Mouse (Mus musculus): Measurements from ENCODE around the gene Cd6. TPM values are rescaled to one million over a fixed set of nuclear protein-coding genes. Genes with fewer than 3 reads are reported as not detected.

The Cd6 gene
- total and polyA plus RNA-seq, 2 experiments from 2014 or later = not detected

GRCm38 (mm10) chr19:10821319-10821718 is 8.5 kb downstream of the Cd6 start:
- no peak overlapping the region for H3K27ac ChIP-seq (ENCODE audit: low read depth)
- H3K4me2 ChIP-seq (ENCODE audit: low read depth, low read length) = no peak overlapping the region
- H3K4me3 ChIP-seq (ENCODE audit: low read depth, low read length) = no peak overlapping the region
- no peak for ATAC-seq (ENCODE audit: insufficient read depth, low read depth)
- H3K27me3 ChIP-seq (ENCODE audit: control insufficient read depth, insufficient read depth, low read length) = no peaks in the 10 kb centered on the region
- no peak overlapping the region for H3K9ac ChIP-seq (replicated peaks; ENCODE audit: low read depth, low read length)
- no peaks in the 10 kb centered on the region; the same call in 1 of the 2 replicates for H3K4me1 ChIP-seq (ENCODE audit: control insufficient read depth, insufficient read depth)
- WGBS = 66% methylated on average over 7 of the region's 7 CpGs
- no peaks in the 10 kb centered on the region for H3K36me3 ChIP-seq (replicated peaks; ENCODE audit: control insufficient read depth, insufficient read depth, low read length)
- TF ChIP-seq CTCF (IDR thresholded peaks at IDR 0.05; ENCODE audit: low read depth) (no peak), EP300 (IDR thresholded peaks at IDR 0.05; ENCODE audit: low read depth) (no peak)
- no peaks in the 10 kb centered on the region for H3K9me3 ChIP-seq (replicated peaks; ENCODE audit: control insufficient read depth, low read length)
- DNase-seq (ENCODE audit: low spot score) = no peak

DNA sequence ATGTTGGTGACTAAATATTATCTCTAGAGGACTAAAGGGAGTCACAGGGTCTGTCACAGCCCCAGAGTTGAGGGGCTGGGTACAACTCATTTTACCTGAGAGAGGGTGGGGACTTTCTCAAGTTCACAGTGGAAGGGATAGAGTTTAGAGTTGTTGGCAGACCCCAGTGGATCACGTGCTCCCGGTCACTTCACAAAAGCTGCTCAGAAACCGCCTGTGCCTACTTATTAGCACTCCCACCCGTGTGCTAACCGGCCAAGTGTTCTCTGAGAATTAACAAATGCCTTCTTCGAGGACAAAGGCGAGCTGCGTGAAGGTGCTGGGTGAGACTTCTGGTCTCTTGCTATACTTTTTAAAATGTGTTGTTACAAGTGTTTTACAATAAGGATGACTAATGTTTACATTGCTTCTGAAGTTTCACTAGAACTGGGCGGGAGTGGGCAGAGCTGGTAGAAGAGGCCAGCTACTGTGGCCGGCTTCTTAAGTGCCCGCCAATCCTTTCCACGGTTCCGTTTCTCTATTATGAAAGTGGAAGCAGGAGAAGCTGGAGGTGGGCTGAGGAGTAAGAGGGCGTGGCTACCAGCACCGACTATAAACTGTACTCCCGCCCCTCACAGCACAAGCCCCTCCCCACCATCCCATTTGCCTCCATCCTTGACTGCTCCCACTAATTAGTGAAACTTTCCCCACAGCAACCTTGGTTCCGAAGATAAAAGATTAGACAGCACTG is 11.5 kb downstream of the Cd6 start:
- DNase-seq (ENCODE audit: low spot score) (peak; percentile 6), ATAC-seq (ENCODE audit: insufficient read depth, low read depth) (peak; percentile 33; the same call in 1 of the 2 replicates)
- Histone ChIP-seq H3K27ac (ENCODE audit: low read depth) (no peak overlapping the region), H3K36me3 (replicated peaks; ENCODE audit: control insufficient read depth, insufficient read depth, low read length) (no peaks in the 10 kb centered on the region), H3K4me1 (ENCODE audit: control insufficient read depth, insufficient read depth) (no peaks in the 10 kb centered on the region; the same call in 1 of the 2 replicates), H3K9me3 (replicated peaks; ENCODE audit: control insufficient read depth, low read length) (no peaks in the 10 kb centered on the region), H3K27me3 (ENCODE audit: control insufficient read depth, insufficient read depth, low read length) (no peaks in the 10 kb centered on the region), H3K4me3 (ENCODE audit: low read depth, low read length) (peak overlapping the region; percentile 28), H3K9ac (replicated peaks; ENCODE audit: low read depth, low read length) (no peak overlapping the region), H3K4me2 (ENCODE audit: low read depth, low read length) (peak overlapping the region; percentile 43; the same call in 1 of the 2 replicates)
- TF ChIP-seq EP300 (IDR thresholded peaks at IDR 0.05; ENCODE audit: low read depth) (no peak), CTCF (IDR thresholded peaks at IDR 0.05; ENCODE audit: low read depth) (no peak)
- WGBS = 36% methylated on average over 17 of the region's 17 CpGs

DNA sequence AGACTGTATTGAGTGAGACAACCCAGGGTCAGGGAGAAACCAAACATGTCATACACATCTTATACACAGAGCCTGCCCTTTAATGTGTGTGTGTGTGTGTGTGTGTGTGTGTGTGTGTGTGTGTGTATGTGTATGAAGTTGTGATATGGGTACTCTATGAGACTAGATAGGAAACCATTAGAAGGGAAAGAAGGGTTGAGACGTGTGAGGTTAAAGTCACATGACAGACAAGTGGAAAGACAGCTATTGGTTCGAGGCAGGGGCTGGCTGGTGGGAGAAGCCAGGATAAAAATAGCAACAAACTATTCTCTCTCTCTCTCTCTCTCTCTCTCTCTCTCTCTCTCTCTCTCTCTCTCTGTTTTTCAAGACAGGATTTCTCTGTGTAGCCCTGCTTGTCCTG is 13.4 kb downstream of the Cd6 start:
- 24% methylated on average over 2 of the region's 2 CpGs for WGBS
- no peaks in the 10 kb centered on the region; the same call in 1 of the 2 replicates for H3K4me1 ChIP-seq (ENCODE audit: control insufficient read depth, insufficient read depth)
- no peak for ATAC-seq (ENCODE audit: insufficient read depth, low read depth)

DNA sequence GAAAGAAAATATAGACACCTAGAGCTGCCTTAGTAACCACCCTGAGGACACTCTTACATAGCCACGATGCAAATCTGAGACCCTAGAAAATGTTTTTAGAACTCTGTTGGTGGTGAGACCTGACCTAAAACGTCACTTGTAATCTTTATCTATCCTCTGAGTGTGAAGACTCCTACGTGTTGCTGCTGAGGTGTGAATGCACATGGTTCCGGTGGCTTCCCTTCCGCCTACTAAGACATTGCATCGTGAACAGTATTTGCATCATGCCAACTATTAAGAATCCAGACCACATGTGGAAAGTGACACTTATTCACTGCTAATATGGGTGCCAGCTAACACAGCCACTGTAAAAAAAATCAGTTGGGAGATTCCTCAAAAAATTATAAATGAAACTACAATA is 14.0 kb downstream of the Cd6 start:
- H3K4me3 ChIP-seq (ENCODE audit: low read depth, low read length) = no peak overlapping the region
- H3K27me3 ChIP-seq (ENCODE audit: control insufficient read depth, insufficient read depth, low read length) = no peaks in the 10 kb centered on the region
- H3K36me3 ChIP-seq (replicated peaks; ENCODE audit: control insufficient read depth, insufficient read depth, low read length) = no peaks in the 10 kb centered on the region
- no peak overlapping the region for H3K27ac ChIP-seq (ENCODE audit: low read depth)
- DNase-seq (ENCODE audit: low spot score) (no peak), ATAC-seq (ENCODE audit: insufficient read depth, low read depth) (no peak)
- WGBS = 65% methylated on average over 6 of the region's 6 CpGs
- TF ChIP-seq EP300 (IDR thresholded peaks at IDR 0.05; ENCODE audit: low read depth) (no peak), CTCF (IDR thresholded peaks at IDR 0.05; ENCODE audit: low read depth) (no peak)
- no peaks in the 10 kb centered on the region for H3K9me3 ChIP-seq (replicated peaks; ENCODE audit: control insufficient read depth, low read length)
- H3K9ac ChIP-seq (replicated peaks; ENCODE audit: low read depth, low read length) = no peak overlapping the region
- H3K4me2 ChIP-seq (ENCODE audit: low read depth, low read length) = no peak overlapping the region
- H3K4me1 ChIP-seq (ENCODE audit: control insufficient read depth, insufficient read depth) = no peaks in the 10 kb centered on the region; the same call in 1 of the 2 replicates

More for the DNA sequence above, 13.4 kb downstream of the Cd6 start:
- Histone ChIP-seq H3K27ac (ENCODE audit: low read depth) (no peak overlapping the region), H3K27me3 (ENCODE audit: control insufficient read depth, insufficient read depth, low read length) (no peaks in the 10 kb centered on the region), H3K4me2 (ENCODE audit: low read depth, low read length) (no peak overlapping the region), H3K36me3 (replicated peaks; ENCODE audit: control insufficient read depth, insufficient read depth, low read length) (no peaks in the 10 kb centered on the region), H3K9me3 (replicated peaks; ENCODE audit: control insufficient read depth, low read length) (no peaks in the 10 kb centered on the region), H3K9ac (replicated peaks; ENCODE audit: low read depth, low read length) (no peak overlapping the region), H3K4me3 (ENCODE audit: low read depth, low read length) (no peak overlapping the region)
- no peak for DNase-seq (ENCODE audit: low spot score)
- no peak for TF ChIP-seq CTCF (IDR thresholded peaks at IDR 0.05; ENCODE audit: low read depth)
- no peak for TF ChIP-seq EP300 (IDR thresholded peaks at IDR 0.05; ENCODE audit: low read depth)

DNA sequence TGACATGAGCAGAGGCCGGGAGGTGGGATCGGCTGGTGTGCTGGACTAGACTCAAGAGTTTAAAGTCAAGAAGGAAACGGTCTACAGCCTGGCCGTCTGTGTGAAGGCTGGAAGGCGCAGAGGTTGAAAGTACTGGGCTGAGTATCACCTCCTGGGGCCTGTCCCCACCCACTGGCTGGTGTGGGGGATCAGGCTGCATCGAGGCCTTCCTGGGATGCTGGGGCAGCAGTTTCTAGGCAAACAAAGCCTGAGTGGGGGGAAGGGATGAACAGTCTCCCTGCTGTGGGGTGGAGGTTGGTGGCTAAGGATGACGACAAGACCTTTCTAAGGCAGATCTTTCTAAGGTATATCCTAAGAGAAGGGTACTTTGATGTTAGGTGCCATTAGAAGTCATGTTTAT is 16.0 kb downstream of the Cd6 start:
- DNase-seq (ENCODE audit: low spot score) (no peak), ATAC-seq (ENCODE audit: insufficient read depth, low read depth) (0 out of 2 replicates have a peak, but pooled peaks have one; percentile 36)
- Histone ChIP-seq H3K27ac (ENCODE audit: low read depth) (no peak overlapping the region), H3K27me3 (ENCODE audit: control insufficient read depth, insufficient read depth, low read length) (no peaks in the 10 kb centered on the region), H3K9ac (replicated peaks; ENCODE audit: low read depth, low read length) (no peak overlapping the region), H3K4me2 (ENCODE audit: low read depth, low read length) (no peak overlapping the region), H3K36me3 (replicated peaks; ENCODE audit: control insufficient read depth, insufficient read depth, low read length) (no peaks in the 10 kb centered on the region), H3K9me3 (replicated peaks; ENCODE audit: control insufficient read depth, low read length) (no peaks in the 10 kb centered on the region), H3K4me1 (ENCODE audit: control insufficient read depth, insufficient read depth) (no peaks in the 10 kb centered on the region; the same call in 1 of the 2 replicates), H3K4me3 (ENCODE audit: low read depth, low read length) (no peak overlapping the region)
- WGBS = 65% methylated on average over 7 of the region's 7 CpGs
- TF ChIP-seq EP300 (IDR thresholded peaks at IDR 0.05; ENCODE audit: low read depth) (no peak), CTCF (IDR thresholded peaks at IDR 0.05; ENCODE audit: low read depth) (no peak)
